Mouse (Mus musculus) ES-E14 (cell line): ENCODE measurements around the gene Gm11111.

Experiments
- CHD2 ChIP-seq: IDR thresholded peaks from 2 replicates; pipeline ENCODE4 v1.6.1; 2014; ENCODE audit warnings: mild to moderate bottlenecking, low read depth, low read length, inconsistent platforms
- HCFC1 ChIP-seq: IDR thresholded peaks from 2 replicates; pipeline ENCODE4 v1.6.1; 2012; ENCODE audit warnings: low read length, inconsistent platforms, borderline replicate concordance; ENCODE audit not compliant: insufficient read depth
- MAFK ChIP-seq: IDR thresholded peaks from 2 replicates; pipeline ENCODE4 v1.6.1; 2014; ENCODE audit warnings: mild to moderate bottlenecking, low read depth, low read length, inconsistent platforms; ENCODE audit not compliant: insufficient read depth
- ZC3H11A ChIP-seq: IDR thresholded peaks from 2 replicates; pipeline ENCODE4 v1.6.1; 2012; ENCODE audit warnings: low read depth, mild to moderate bottlenecking, inconsistent platforms, low read length, borderline replicate concordance
- ZNF384 ChIP-seq: IDR thresholded peaks from 2 replicates; pipeline ENCODE4 v1.6.1; 2012; ENCODE audit warnings: low read depth, low read length, inconsistent platforms

DNA sequence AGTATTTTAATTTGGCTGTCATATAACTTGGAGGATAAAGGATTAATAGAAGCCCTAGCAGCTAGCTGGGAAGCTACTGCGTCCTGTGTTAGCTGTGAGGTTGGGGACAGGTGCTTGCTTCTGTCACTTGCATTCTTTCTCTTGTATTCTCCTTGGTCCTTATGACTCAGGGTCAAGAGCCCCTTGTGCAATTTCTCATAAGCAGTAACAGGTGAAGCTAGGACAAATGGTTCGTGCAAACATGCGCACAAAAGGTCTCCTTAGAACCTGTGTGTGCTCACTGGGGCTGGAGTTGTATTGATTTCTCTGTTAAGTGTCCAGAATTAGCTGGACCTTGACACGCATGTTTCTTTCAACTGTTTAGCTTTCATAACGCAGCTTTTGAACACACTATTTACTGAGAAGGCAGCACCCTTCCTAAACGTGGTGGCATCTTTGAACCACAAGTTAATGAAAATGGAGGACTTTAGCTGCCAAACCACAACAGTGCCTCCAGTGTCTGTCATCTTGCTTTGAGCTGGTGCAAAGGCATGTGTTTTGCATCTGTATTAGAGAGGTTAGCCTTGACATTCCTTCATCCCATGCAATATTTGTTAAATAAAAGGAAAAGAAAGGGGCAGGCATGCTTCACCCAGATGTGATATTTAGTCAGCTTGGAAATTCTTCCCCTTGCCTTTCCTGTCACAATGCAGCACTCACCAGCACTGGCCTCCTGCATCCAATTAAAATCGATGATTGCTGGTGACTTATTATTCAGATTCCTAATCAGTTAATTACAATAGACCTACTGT lies 511 bp downstream of the Gm11111 start:
- TF ChIP-seq ZNF384 (no peak), ZC3H11A (no peak), HCFC1 (no peak), CHD2 (no peak), MAFK (no peak)
